Mouse (Mus musculus) cerebellum, adult 2 months (tissue): ENCODE measurements around the gene Extl2.

Source experiments
- CTCF ChIP-seq: fragments of 200-500 bp; IDR thresholded peaks from 2 replicates; pipeline ENCODE4 v1.5.1; 2011; ENCODE audit warnings: low read depth, mild to moderate bottlenecking, control low read depth, low read length, moderate library complexity, borderline replicate concordance; ENCODE audit not compliant: insufficient read depth
- POLR2A ChIP-seq: fragments of 200-500 bp; IDR thresholded peaks from 2 replicates; pipeline ENCODE4 v1.6.1; 2011; ENCODE audit warnings: low read length, control low read depth, borderline replicate concordance; ENCODE audit not compliant: insufficient read depth

GRCm38 (mm10) chr3:115996929-115997328, 10.3 kb upstream of the Extl2 start:
- no peak for TF ChIP-seq POLR2A
- TF ChIP-seq CTCF, result no peak
